ENCODE assay signal across 12 mouse cellular contexts in genomic region chr2:38933931-38934330, GRCm38 (mm10). TPM values are rescaled to one million over a fixed set of nuclear protein-coding genes. Genes with fewer than 3 reads are reported as not detected.
DNase-seq lines count a peak whose midpoint lies in the region; ATAC-seq lines count a peak whose summit lies in the region.
"Had no signal": no experiment of that assay in that cellular context is flagged by ENCODE, and none has a peak within 500 bp of the region (broad histone marks: within the 10 kb centered on the region; RNA-seq: fewer than 3 reads in every experiment).

No protein-coding gene starts in this region.

- H3K4me1 ChIP-seq in heart, embryonic 14.5 days (ENCODE audit: control insufficient read depth in 2 of 2, insufficient read depth in 2 of 2, low read length in 2 of 2), result peaks cover 19 to 21% of the 10 kb centered on the region in 2 experiments; a peak in 3 of 4 replicates
- H3K4me1 ChIP-seq in neural tube, embryonic 12.5 days, result peaks cover 14% of the 10 kb centered on the region
- H3K4me1 ChIP-seq in stomach, embryonic 16.5 days (ENCODE audit: control insufficient read depth, insufficient read depth, low read length), result peaks cover 21% of the 10 kb centered on the region

- ATAC-seq in heart, embryonic 14.5 days (ENCODE audit: insufficient number of reproducible peaks, insufficient read depth, low FRiP score, low read depth), result no peak
- ATAC-seq in neural tube, embryonic 12.5 days (ENCODE audit: low FRiP score, low read depth), result no peak
- ATAC-seq in stomach, embryonic 16.5 days (ENCODE audit: insufficient read depth, low FRiP score), result peak; percentile 36; the same call in 1 of the 2 replicates

- H3K27me3 ChIP-seq in heart, embryonic 14.5 days (ENCODE audit: control insufficient read depth, insufficient read depth, low read length), result no peaks in the 10 kb centered on the region
- no peaks in the 10 kb centered on the region for H3K27me3 ChIP-seq in neural tube, embryonic 12.5 days (replicated peaks)
- H3K27me3 ChIP-seq in stomach, embryonic 16.5 days (ENCODE audit: control insufficient read depth, insufficient read depth, low read length), result no peaks in the 10 kb centered on the region

- no peaks in the 10 kb centered on the region for H3K9me3 ChIP-seq in heart, embryonic 14.5 days (ENCODE audit: control insufficient read depth, low read length)
- no peaks in the 10 kb centered on the region for H3K9me3 ChIP-seq in neural tube, embryonic 12.5 days
- no peaks in the 10 kb centered on the region for H3K9me3 ChIP-seq in stomach, embryonic 16.5 days (replicated peaks; ENCODE audit: control insufficient read depth, low read length)
- H3K9me3 ChIP-seq: G1E had no signal

- 0 out of 2 replicates have a peak overlapping the region, but pooled peaks have one; percentile 29 for H3K4me2 ChIP-seq in heart, embryonic 14.5 days (ENCODE audit: low read length)
- peak overlapping the region; percentile 6; the same call in 1 of the 2 replicates for H3K4me2 ChIP-seq in neural tube, embryonic 12.5 days (replicated peaks)
- peak overlapping the region; percentile 27; the same call in 1 of the 2 replicates for H3K4me2 ChIP-seq in stomach, embryonic 16.5 days (ENCODE audit: low read depth, low read length)

- WGBS in heart, embryonic 14.5 days, result 18% methylated on average over 2 of the region's 2 CpGs
- WGBS in neural tube, embryonic 12.5 days, result 14% methylated on average over 2 of the region's 2 CpGs
- 18% methylated on average over 2 of the region's 2 CpGs for WGBS in stomach, embryonic 16.5 days

- no peak for DNase-seq in heart, postnatal 4 days
- DNase-seq in neural tube, embryonic 10.5 days (ENCODE audit: extremely low spot score, low spot score), result no peak
- peak; percentile 66 for DNase-seq in fibroblast of lung, adult 2 months (ENCODE audit: low read depth)
- no peak for DNase-seq in left cerebral cortex, adult 9 months (ENCODE audit: low spot score in 2 of 2)
- no peak for DNase-seq in ovary, postnatal 14 days (ENCODE audit: low spot score)
- DNase-seq: thymus, postnatal 4 days had no signal

- no peak overlapping the region for H3K4me3 ChIP-seq in heart, embryonic 14.5 days (ENCODE audit: control insufficient read depth in 1 of 2, insufficient read depth in 1 of 2, low read depth in 1 of 2, low read length in 2 of 2)
- H3K4me3 ChIP-seq in neural tube, embryonic 12.5 days, result no peak overlapping the region
- H3K4me3 ChIP-seq in stomach, embryonic 16.5 days (replicated peaks; ENCODE audit: low read length), result no peak overlapping the region
- H3K4me3 ChIP-seq: erythroblast, embryonic 14.5 days had no signal

- H3K36me3 ChIP-seq in heart, embryonic 14.5 days (ENCODE audit: control insufficient read depth, insufficient read depth, low read length), result no peaks in the 10 kb centered on the region
- no peaks in the 10 kb centered on the region for H3K36me3 ChIP-seq in neural tube, embryonic 12.5 days
- H3K36me3 ChIP-seq in stomach, embryonic 16.5 days (ENCODE audit: control insufficient read depth, insufficient read depth, low read length), result no peaks in the 10 kb centered on the region
- H3K36me3 ChIP-seq: G1E had no signal

- peak overlapping the region; percentile 22 to 53; a peak in 3 of 4 replicates for H3K27ac ChIP-seq in heart, embryonic 14.5 days (replicated peaks in 1 of 2; ENCODE audit: control insufficient read depth in 1 of 2, insufficient read depth in 1 of 2, low read depth in 2 of 2, low read length in 2 of 2)
- no peak overlapping the region for H3K27ac ChIP-seq in neural tube, embryonic 12.5 days
- peak overlapping the region; percentile 45; the same call in 1 of the 2 replicates for H3K27ac ChIP-seq in stomach, embryonic 16.5 days (ENCODE audit: low read length)

- H3K9ac ChIP-seq in heart, embryonic 14.5 days (ENCODE audit: low read length), result no peak overlapping the region; the same call in 1 of the 2 replicates
- no peak overlapping the region for H3K9ac ChIP-seq in neural tube, embryonic 12.5 days
- no peak overlapping the region for H3K9ac ChIP-seq in stomach, embryonic 16.5 days (ENCODE audit: low read length)

RNA-seq across cellular contexts. Expression of gene Olfml2a, which starts 2.2 kb away (rescaled TPM):
- polyA plus RNA-seq in heart, embryonic 14.5 days (2014; fragmentation: Nextera tagmentation; extraction: Ambion mirVana), result 5.4 and 6.0 TPM in 2 replicates
- total RNA-seq in heart, postnatal 4 days (2021), result 10 to 100 TPM; 18.3 to 18.5 TPM
- 4.4 and 5.3 TPM in 2 replicates for polyA plus RNA-seq in neural tube, embryonic 12.5 days (2016; fragmentation: Nextera tagmentation; extraction: Ambion mirVana)
- 4.5 and 5.0 TPM in 2 replicates for polyA plus RNA-seq in stomach, embryonic 16.5 days (2015; fragmentation: Nextera tagmentation; extraction: Ambion mirVana)
- total RNA-seq: megakaryocyte-erythroid progenitor cell, adult 5-6 weeks had no signal
- polyA plus RNA-seq: G1E had no signal

RNA-seq across cellular contexts. Expression of gene Nr6a1, which starts 6.4 kb away (rescaled TPM):
- 0.47 and 0.78 TPM in 2 replicates for polyA plus RNA-seq in heart, embryonic 14.5 days (2014; fragmentation: Nextera tagmentation; extraction: Ambion mirVana)
- total RNA-seq in heart, postnatal 4 days (2021), result 1 to 10 TPM; 2.1 to 2.6 TPM
- polyA plus RNA-seq in neural tube, embryonic 12.5 days (2016; fragmentation: Nextera tagmentation; extraction: Ambion mirVana), result 4.2 and 5.2 TPM in 2 replicates
- 1.5 and 1.8 TPM in 2 replicates for polyA plus RNA-seq in stomach, embryonic 16.5 days (2015; fragmentation: Nextera tagmentation; extraction: Ambion mirVana)
- polyA plus RNA-seq: erythroblast, embryonic 14.5 days had no signal
